Mouse (Mus musculus) Patski (cell line): ENCODE data around the gene Bpi. TPM values are rescaled to one million over a fixed set of nuclear protein-coding genes. Genes with fewer than 3 reads are reported as not detected.

Experiments
- ATAC-seq: fragments of 100-300 bp; one replicate; pipeline ENCODE4 v1.8.0; 2021
- CTCF ChIA-PET: fragments of 350-600 bp; sonication (Branson Sonifier 250); formaldehyde crosslinking; loops from one replicate; lab custom pipeline; 2022; ENCODE audit warnings: inconsistent platforms; lab: Charles Lee
- POLR2A ChIA-PET: fragments of 350-600 bp; sonication (Branson Sonifier 250); formaldehyde crosslinking; loops from one replicate; lab custom pipeline; 2022; ENCODE audit warnings: antibody characterized with exemption, inconsistent platforms; lab: Charles Lee
- DNase-seq: peaks from one replicate; pipeline ENCODE4 v3.0.0-alpha.2; 2011; ENCODE audit warnings: low read depth, low spot score
- H3K27me3 ChIP-seq: fragments of 371-371 bp; one replicate; pipeline ENCODE4 v1.5.1; 2021
- CTCF ChIP-seq: fragments of 100-300 bp; IDR thresholded peaks from one replicate; pipeline ENCODE4 v1.5.1; 2021
- in situ Hi-C: fragments of 300-500 bp; cut with MboI; formaldehyde crosslinking; loops from 3 replicates; pipeline ENCODE4 v1.11.1; 2018; ENCODE audit warnings: low pct_unique_long_range_greater_than_20kb, mixed read lengths
- polyA plus RNA-seq: library from polyadenylated mRNA; unstranded; gene quantifications from one replicate; pipeline ENCODE4 v1.2.3, GENCODE M21; 2021

The Bpi gene
- polyA plus RNA-seq, 1 experiment from 2014 or later = 2.9 TPM

GRCm38 (mm10) chr2:158281497-158282205 is 23.8 kb downstream of the Bpi start:
- POLR2A ChIA-PET = no interaction called here
- no peaks in the 10 kb centered on the region for H3K27me3 ChIP-seq
- CTCF ChIA-PET = interaction anchor here (1.6 to 2.2 kb wide), 2 partner anchors 35 to 71 kb away, joined by 4 to 8 read pairs; no protein-coding TSS in a partner anchor
- TF ChIP-seq CTCF = no peak
- no peak for ATAC-seq
- DNase-seq = no peak
- in situ Hi-C loops = no loop called here

- CTCF ChIA-PET = interaction anchor here (0.7 to 2.2 kb wide), 4 partner anchors 9 to 73 kb away, joined by 3 to 8 read pairs (median 4); no protein-coding TSS in a partner anchor
- ATAC-seq (no peak), DNase-seq (no peak)
- in situ Hi-C loops = no loop called here
- no peaks in the 10 kb centered on the region for H3K27me3 ChIP-seq
- POLR2A ChIA-PET = no interaction called here
- TF ChIP-seq CTCF = no peak
Observed at GRCm38 (mm10) chr2:158283136-158283535, 25.2 kb downstream of the Bpi start.

DNA sequence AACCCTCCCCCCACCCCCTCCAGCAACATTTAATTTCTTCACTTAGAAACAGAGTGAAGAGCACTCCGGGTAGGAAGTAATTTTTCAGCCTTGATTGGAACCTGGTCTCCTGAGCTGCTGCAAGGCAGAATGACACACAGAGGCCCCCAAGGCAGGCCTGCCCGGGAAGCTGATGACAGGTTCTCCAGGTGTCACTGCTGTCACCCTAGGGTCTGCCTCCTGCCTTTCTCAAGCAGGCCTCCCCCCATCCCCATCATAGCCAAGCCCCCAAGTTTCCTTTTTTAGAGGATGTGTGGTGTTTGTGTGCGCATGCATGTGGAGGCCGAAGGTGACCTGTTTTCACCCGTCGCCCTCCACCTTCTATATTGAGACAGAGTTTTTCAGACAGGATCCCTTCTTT is 25.9 kb downstream of the Bpi start:
- no peaks in the 10 kb centered on the region for H3K27me3 ChIP-seq
- ChIA-PET POLR2A (no interaction called here), CTCF (interaction anchor here (0.7 to 2.8 kb wide), 5 partner anchors 10 to 56 kb away, joined by 3 to 41 read pairs (median 7); partner anchors contain the start of gene Lbp)
- TF ChIP-seq CTCF = no peak
- in situ Hi-C loops = no loop called here
- DNase-seq = no peak
- ATAC-seq = no peak

DNA sequence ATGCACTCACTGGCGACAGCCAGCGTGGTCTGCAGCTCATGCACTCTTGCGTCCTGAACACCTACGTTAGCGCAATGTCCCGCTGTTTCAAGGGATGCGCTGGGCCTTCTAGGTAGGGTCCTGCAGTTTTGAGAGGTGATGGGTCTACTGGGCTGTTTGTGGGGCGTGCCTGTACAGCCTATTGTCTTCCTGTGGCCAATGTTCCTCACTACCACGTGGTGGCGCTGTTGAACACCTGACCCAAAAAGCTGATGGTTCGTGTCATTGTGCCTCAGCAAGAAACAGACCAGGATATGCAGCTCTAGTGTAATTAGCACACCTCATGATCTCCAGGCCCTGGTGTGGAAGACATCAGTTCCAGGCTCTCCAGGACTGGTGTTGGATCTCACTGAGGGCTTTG is 26.7 kb downstream of the Bpi start:
- no peaks in the 10 kb centered on the region for H3K27me3 ChIP-seq
- DNase-seq (no peak), ATAC-seq (no peak)
- ChIA-PET CTCF (interaction anchor here (0.9 to 2.8 kb wide), 13 partner anchors 9 to 76 kb away, joined by 3 to 41 read pairs (median 5); partner anchors contain the start of gene Lbp), POLR2A (interaction anchor here (0.8 kb wide), 1 partner anchor 18 kb away, joined by 3 read pairs; no protein-coding TSS in a partner anchor)
- in situ Hi-C loops = no loop called here
- TF ChIP-seq CTCF = peak; percentile 86

DNA sequence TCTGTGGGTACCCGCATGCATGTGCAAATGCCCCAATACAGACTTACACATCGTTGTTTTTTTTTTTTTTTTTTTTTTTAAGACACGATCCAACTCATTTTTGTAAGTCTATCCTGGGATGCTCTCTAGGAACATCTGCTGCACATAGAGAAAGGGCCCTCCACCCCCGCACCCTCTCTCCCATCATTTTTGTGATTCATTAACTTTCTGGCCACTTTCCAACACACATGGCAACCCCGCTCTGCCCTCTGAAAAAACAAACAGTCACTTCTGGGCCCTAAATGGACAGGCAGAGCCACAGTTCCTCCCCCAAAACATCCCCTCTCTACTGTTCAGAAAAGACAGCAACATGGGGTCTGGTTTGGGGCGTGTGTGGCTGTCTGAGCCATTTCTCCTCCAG is 27.8 kb downstream of the Bpi start:
- no peak for TF ChIP-seq CTCF
- ATAC-seq (no peak), DNase-seq (no peak)
- ChIA-PET POLR2A (no interaction called here), CTCF (interaction anchor here (0.9 to 2.8 kb wide), 10 partner anchors 8 to 77 kb away, joined by 3 to 41 read pairs (median 6); partner anchors contain the start of gene Lbp)
- H3K27me3 ChIP-seq = no peaks in the 10 kb centered on the region
- in situ Hi-C loops = no loop called here

- in situ Hi-C loops = no loop called here
- CTCF ChIA-PET = no interaction called here
- no peak for TF ChIP-seq CTCF
Observed at GRCm38 (mm10) chr2:158295700-158296099, 37.8 kb downstream of the Bpi start.

DNA sequence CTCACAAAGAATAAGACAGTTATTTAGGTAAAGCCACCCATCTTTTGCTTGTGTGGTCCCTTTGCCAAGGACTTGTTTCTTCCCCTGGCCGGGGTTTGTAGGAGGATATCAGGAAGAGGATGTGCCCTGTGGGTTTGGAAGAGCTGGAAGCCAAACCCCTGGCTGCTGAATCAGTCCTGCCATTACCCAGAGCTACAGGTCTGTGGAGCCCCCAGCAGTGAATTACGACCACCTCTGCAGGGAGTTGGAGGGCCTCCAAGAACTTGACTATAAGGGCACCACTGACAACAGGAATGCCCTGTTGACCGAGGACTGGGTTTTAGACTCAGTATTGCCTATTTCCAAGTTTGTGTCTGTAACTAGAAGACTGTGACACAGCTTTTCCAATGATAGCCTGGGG is 41.3 kb downstream of the Bpi start:
- in situ Hi-C loops = no loop called here
- CTCF ChIA-PET = interaction anchor here (0.7 to 1.8 kb wide), 3 partner anchors 14 to 41 kb away, joined by 3 to 9 read pairs (median 3); no protein-coding TSS in a partner anchor
- TF ChIP-seq CTCF = no peak

More at GRCm38 (mm10) chr2:158295700-158296099, 37.8 kb downstream of the Bpi start:
- H3K27me3 ChIP-seq = no peaks in the 10 kb centered on the region
- DNase-seq (no peak), ATAC-seq (no peak)
- POLR2A ChIA-PET = no interaction called here

DNA sequence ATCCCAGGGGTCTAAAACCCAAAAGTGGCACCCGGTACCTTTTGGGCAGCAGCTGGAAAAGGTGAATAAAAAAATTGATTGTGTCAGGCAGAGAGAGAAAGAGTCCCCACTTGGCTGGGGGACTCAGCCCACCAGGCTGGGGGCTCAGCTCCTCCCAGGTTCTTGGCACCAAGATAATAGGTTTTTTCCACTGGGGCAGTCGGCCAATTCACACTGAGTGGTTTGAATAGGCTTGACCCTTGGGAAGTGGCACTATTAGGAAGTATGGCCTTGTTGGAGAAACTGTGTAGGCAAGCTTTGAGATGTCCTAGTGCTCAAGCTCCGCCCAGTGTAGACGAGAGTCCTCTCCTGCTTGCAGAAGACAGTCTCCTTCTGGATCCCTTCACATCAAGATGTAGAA is 41.8 kb downstream of the Bpi start:
- TF ChIP-seq CTCF = no peak
- CTCF ChIA-PET = interaction anchor here (0.7 to 1.8 kb wide), 3 partner anchors 14 to 41 kb away, joined by 3 to 9 read pairs (median 3); no protein-coding TSS in a partner anchor
- ATAC-seq = no peak
- DNase-seq = no peak
- no peaks in the 10 kb centered on the region for H3K27me3 ChIP-seq
- in situ Hi-C loops = no loop called here
- POLR2A ChIA-PET = no interaction called here

More for the DNA sequence above, 41.3 kb downstream of the Bpi start:
- DNase-seq (no peak), ATAC-seq (no peak)
- POLR2A ChIA-PET = no interaction called here
- no peaks in the 10 kb centered on the region for H3K27me3 ChIP-seq

GRCm38 (mm10) chr2:158302807-158303206 is 44.9 kb downstream of the Bpi start:
- no peak for TF ChIP-seq CTCF
- in situ Hi-C loops = no loop called here
- CTCF ChIA-PET = interaction anchor here (0.7 to 3.9 kb wide), 3 partner anchors 13 to 108 kb away, joined by 3 to 15 read pairs (median 3); no protein-coding TSS in a partner anchor
- no peaks in the 10 kb centered on the region for H3K27me3 ChIP-seq
- no peak for DNase-seq
- POLR2A ChIA-PET = interaction anchor here (1.2 kb wide), 1 partner anchor 18 kb away, joined by 3 read pairs; no protein-coding TSS in a partner anchor
- ATAC-seq = no peak

DNA sequence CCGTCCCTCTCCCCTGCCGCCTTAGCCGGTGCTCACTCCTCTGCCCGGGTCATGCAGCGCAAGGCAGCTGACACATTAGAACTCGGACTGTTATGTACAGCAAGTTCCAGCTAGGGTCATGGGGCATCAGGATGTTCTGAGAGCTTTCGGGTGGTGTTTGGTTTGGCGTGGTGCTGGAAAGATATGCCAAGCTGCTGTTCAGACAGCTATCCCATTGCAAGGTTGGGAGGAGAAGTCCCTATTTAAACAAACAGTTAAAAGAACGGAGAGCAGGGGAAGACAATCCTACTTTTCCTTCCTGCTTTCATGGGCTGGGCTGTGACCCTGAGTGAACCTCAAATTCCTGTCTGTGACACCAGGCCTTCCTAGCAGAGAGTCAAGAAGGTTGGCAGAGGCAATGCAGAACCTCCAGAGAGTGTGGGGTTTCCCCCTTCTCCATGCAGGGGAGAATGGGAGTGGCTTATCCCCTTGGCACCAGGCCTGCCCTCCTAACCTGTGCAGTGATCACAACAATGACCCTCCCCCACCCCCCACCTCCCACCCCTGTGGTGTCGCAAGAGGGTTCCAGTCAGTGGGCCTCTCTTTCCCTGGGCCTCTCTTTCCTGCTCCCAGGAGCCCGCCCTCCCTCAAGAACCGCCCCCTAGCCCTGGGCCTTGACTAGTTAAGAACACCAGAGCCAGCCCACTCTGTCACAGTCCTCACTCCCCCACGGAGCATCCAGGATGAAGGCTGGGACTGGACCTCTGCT is 48.2 kb downstream of the Bpi start, which contains the start of gene Lbp:
Lbp (plus strand) TSS at position 546 of the 748 bp plus-strand sequence.
- ChIA-PET CTCF (interaction anchor here (1.8 to 2.4 kb wide), 3 partner anchors 10 to 95 kb away, joined by 4 to 14 read pairs (median 7); no protein-coding TSS in a partner anchor), POLR2A (interaction anchor here (1.5 kb wide), 1 partner anchor 9 kb away, joined by 4 read pairs; no protein-coding TSS in a partner anchor)
- H3K27me3 ChIP-seq = no peaks in the 10 kb centered on the region
- in situ Hi-C loops = no loop called here
- TF ChIP-seq CTCF = no peak
- no peak for DNase-seq
- ATAC-seq = peak; percentile 51
